Mouse (Mus musculus) v-Abl transformed pro-B cells (cell line): ENCODE data around the gene Lhx9.

Experiments used
- in situ Hi-C, 2 experiments: fragments of 400-800 bp; cut with MboI; formaldehyde crosslinking; loops; one replicate each; pipeline ENCODE4 v1.15.1; 2025; ENCODE audit not compliant: unreplicated experiment in 2 of 2

Lhx9 gene

DNA sequence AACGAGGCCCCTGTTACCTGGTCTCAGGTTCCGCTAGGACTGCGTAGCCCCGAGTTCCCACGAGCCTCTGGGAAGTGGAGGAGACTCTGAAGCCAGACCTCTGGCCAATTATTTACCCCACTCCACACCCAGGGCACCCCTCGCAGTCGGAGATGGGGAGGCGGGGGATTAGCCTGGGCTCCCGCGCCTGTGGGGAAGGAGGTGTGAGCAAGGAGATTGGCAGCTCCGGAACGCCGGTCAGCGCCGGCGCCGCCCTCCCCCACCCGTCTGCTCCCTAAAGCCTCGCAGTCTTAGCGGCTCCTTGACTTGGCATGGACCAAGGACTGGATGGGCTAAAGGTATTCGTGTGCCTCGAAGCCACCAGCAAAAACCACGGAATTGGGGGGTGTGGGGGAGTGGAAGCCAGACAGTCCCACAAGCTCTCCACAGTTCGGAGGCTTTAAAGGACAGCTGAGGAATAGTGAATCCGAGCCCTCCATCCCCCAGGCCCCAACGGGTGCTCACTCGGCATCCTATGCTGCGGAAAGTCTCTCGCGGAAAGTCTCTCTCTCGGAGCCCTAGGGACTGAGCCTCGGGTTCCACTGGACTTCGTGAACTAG, at the start of gene Lhx9:
TSS of gene Lhx9 (minus strand) at position 67 of the 599 bp plus-strand sequence.
- in situ Hi-C loops: loop anchor here (10.0 to 25.0 kb wide), 3 partner anchors 116 to 1689 kb away; partner anchors contain the start of gene Dennd1b (in 1 of the 2)

DNA sequence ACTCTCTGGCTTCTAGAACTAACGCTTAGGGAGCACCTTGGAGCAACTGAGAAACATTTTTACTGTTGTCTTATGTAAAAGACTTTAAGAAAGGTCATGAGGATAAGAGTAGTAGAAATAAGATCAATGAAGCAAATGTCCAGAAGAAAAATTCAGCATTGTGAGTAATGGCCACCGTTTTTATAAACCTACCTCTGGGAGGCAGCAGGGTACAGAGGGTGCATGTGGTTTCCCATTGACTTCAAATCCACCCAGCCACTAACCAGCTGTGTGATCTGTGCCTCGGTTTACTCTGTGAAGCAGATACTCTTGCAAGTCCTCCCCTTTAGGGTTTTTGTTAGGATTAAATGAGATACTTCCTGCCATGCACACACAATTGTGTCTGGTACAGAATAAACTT, 47.7 kb upstream of the Lhx9 start:
- in situ Hi-C loops: no loop called here

DNA sequence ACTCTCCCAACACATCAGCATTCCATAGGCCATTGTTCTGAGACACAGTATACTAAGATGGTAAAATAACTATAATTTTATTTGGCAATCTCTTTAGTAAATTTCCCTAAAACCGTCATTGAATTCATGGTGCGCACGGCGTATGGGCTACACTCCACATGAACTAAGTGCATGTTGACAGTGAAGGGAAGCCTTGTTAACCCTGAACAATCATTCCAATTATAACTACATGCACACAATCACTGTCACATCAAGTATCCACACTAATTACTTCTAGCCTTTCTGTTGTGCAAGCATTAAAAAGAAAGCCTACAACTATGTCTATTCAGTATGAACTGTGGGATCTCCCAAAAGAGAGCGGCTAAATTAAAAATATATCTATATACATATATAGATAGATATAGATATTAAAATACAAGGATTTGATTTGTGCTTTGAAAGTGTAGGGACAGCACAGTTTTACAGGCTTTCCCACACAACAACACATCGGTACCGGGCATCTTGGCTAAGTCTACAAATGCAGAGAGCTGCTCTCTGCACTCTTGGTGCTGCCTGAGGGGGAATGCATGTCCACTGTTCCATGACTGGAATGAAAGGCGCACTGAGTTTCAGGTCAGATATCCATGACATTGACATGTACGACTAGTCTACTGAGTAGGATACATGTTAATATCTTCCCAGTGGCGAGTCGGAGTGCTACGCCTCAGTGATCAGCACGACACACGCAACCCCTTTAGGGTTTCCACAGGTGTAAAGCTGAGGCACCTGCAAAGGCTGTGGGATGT, 29.3 kb upstream of the Lhx9 start:
- in situ Hi-C loops: no loop called here

DNA sequence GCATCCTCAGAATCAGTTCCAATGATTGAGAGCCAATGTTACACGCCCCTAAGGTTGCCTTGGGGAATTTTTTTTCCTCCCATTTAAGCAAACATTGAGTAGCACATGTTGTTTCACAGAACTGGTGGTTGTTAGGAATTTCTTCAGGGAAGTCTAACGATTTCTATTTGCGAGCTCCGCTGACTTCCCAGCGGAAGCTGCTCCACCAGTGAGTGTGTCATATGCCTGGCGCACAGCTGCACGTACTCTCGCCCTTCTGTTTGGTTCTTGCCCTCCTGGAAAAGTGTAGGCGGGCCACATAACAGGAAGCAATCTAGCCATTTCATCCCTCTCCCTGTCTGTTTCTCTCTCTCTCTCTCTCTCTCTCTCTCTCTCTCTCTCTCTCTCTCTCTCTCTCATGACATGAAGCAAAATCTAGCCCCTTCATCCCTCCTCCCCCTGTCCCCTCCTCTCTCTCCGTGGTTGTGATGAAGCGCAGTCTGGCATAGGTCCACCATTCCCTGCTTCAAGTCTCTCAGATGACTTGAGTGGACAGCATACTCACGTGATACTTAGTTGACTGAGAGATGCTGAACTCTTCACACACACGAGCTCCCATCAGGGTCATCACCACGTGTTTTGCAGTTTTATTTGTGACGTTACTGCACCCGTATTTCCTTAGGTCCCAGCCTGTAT, 28.1 kb upstream of the Lhx9 start:
- in situ Hi-C loops: no loop called here

DNA sequence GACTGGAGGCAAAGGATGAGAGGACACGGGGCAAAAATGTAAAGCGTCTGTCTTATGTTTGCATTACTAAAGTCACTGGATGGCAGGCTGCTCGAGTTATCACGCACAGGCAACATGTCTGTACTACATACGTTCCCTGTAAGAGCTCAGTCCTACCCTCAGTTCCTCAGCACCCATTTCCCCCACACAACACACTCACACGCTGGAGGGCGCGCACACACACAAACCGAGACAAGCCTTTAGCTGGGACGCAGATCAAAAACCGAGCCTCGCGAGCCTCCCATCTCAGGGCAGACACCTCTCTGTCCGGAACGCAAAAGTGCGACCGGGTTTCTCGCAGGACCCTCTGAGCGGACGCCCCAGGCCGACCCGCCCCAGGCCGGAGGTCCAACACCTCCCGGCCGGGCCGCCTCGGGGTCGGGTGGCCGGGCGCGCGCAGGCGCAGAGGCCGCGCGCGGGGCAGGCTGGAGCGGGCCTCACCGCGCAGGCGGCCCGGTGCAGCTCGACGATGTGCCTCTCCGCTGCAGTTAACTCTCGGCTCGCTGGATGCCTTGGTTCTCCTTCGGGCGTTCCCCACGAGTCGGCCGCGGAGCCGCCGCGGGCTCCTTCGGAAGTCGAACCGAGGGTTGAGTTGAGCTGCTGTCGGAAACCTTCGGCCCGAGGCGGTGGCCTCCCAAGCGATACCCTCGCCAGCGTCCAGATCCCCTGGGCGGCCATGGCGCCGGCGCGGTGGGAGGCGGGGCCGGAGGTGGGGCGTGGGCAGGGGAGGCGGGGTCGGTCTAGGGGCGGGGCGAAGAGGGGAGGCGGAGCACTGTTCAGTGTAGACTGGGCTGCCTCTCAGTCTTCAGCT, 7.9 kb upstream of the Lhx9 start, which contains the start of gene 2310009B15Rik:
TSS of gene 2310009B15Rik (minus strand) at position 752 of the 850 bp plus-strand sequence.
- in situ Hi-C loops: loop anchor here in 1 of 2 experiments (10.0 to 25.0 kb wide), 2 partner anchors 106 to 208 kb away; partner anchors contain the start of gene Dennd1b

DNA sequence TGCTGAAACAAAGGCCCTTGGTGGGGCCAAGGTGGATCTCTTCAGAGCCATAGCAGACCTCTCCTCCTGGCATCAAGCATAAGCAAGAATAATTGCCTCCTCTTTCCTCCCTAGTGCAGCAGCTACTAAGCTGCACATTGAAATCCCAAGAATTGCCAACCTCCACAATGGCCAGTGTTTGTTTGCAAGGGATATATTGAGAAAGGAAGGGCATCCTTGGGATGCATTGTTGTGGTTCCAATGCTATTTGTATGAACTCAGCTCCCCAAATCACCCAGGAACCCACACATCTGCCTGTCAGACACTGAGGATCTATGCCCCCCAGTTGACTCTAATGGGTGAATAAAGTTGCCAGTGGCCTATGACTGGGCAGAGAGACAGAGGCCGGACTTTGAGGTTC, 2.4 kb upstream of the Lhx9 start:
- in situ Hi-C loops: loop anchor here in 1 of 2 experiments (10.0 to 25.0 kb wide), 2 partner anchors 111 to 214 kb away; partner anchors contain the start of gene Dennd1b

DNA sequence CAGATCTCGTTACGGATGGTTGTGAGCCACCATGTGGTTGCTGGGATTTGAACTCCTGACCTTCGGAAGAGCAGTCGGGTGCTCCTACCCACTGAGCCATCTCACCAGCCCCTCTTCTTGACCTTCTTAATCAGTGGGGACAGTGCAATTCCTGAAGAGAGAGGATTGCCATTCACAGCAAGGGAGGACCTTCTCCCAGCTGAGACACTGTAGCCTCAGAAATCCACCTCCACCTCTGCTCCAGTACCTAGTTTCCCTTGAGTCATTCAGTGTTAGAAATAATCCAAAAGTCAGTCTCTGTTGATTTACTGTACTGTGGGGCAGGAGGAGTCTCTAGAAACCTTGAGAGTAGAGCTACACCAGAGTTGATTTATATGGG, 1.8 kb upstream of the Lhx9 start:
- in situ Hi-C loops: loop anchor here in 1 of 2 experiments (10.0 to 25.0 kb wide), 2 partner anchors 112 to 215 kb away; partner anchors contain the start of gene Dennd1b

DNA sequence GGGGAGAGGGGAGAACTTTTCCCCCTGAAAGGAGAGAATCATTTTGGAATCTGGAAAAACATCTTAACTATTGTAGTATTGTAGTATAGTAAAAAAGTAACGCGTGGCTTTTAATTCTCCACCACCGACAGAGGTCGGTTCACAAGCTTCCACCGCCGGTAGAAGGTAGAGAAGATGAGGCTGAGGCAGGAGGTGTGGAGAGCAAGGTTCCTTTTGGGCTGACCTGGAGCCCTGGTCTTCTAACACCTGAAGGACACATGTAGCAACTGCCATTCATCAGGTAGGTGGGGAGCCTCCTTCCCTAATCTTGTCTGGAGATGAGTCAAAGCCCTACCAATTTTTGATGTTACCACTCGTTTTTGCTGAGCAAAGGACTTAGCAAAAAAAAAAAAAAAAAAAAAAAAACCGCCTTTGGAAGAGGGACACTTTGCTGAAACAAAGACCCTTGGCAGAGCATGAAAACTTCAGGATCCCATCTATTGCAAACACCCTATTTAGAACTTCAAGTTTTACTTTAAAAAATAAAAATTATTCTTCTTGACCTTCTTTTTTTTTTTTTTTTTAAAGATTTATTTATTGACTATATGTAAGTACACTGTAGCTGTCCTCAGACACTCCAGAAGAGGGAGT, 1.3 kb upstream of the Lhx9 start:
- in situ Hi-C loops: loop anchor here (10.0 to 25.0 kb wide), 5 partner anchors 113 to 1688 kb away; partner anchors contain the start of gene Dennd1b (in 2 of the 2)

DNA sequence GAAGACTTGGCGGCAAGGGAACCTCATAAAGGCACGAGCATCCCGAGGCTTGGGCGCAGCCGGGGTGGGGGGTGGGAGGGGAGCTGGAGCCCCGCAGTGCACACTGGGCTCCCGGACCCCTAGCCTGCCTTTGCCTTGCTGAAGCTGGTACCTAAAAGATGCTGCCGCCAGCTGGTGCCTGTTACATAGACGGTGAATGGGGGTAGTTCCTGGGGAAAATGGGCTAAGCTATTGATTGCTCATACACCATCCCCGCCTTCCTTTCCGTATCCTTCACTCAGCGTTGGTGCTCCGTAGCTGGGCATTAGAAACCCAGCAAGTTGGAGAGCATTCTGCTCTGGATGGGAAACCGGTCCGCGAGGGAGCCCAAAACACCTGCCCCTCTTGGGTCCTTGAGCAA, 351 bp downstream of the Lhx9 start:
- in situ Hi-C loops: loop anchor here (10.0 to 25.0 kb wide), 3 partner anchors 117 to 1689 kb away; partner anchors contain the start of gene Dennd1b (in 1 of the 2)

DNA sequence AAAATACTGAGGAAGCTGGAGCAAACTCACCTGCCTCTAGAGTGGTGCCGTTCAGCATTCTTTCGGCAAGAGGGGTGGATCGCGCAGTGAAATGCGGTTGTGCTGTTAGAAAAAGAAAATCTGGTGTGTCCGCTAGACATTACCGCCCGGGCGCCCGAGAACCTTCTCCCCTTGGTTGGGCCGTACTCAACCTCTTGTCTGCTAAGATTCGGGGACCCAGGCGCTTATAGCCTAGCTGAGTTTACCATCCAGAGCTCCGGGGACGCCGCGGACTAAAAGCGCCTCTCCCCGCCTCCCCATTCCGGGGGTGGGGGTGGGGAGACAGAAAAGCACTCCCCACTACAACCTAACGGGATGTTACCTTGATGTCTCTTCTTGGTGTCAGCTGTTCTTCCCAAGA, 1.2 kb downstream of the Lhx9 start:
- in situ Hi-C loops: loop anchor here (10.0 to 25.0 kb wide), 3 partner anchors 118 to 1690 kb away; partner anchors contain the start of gene Dennd1b (in 1 of the 2)

DNA sequence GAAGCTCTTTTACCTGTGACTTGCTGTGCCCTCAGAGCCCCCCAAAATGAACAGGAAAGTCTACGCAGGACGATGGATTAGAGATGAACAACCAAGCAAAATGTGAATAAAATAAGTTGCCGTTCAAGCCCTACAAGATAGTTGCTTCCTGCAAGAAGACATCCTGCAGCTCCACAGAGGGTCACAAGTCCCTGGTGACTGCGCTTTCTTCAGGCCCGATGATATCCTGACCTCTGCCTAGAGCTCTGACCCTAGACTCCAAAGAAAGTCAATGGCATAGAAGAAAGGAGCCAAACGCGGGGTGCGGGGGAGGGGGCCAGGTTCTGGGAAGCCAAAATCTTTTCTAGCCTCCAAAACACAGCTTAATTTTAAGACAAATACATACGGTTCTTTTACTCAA, 1.8 kb downstream of the Lhx9 start:
- in situ Hi-C loops: loop anchor here (10.0 to 25.0 kb wide), 3 partner anchors 118 to 1691 kb away; partner anchors contain the start of gene Dennd1b (in 1 of the 2)

DNA sequence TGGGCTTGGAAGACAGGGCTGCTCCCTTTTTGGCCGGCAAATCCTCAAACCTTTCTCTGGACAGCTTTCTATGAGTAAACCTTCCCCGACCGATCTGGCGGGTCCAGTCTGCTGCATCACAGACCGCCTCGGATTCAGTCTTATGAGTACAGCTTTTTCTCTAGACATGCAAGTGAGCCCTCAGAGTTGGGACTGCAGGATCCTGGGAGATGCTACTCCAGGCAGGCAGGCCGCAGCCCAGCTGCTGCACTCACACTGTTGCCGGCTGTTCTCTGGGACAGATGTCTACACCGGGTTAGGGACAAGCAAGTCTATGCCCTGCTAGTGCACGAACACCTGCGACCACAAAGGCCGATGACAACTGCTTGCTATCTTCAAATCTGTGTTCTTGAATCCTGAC, 2.2 kb downstream of the Lhx9 start:
- in situ Hi-C loops: loop anchor here (10.0 to 25.0 kb wide), 3 partner anchors 119 to 1691 kb away; partner anchors contain the start of gene Dennd1b (in 1 of the 2)

DNA sequence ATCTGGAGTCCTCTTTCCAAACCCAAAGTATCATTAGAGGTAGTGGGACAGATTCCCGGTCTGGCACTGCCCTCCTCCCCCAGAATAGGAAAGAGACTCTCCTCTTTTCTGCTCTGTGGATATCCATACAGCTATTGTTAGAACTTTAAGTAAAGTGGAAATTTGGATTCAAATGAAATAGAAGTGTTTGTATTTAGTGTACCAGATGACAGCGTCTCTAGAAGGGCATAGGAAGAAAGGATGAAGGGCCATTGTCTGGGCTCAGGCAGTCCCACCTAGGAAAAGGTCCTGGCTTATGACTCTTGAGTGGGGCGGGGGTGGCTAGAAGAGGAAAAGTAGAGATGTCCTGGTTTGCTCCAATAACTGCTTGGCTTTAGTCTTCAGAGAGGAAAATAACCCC, 2.9 kb downstream of the Lhx9 start:
- in situ Hi-C loops: loop anchor here (10.0 to 25.0 kb wide), 3 partner anchors 119 to 1692 kb away; partner anchors contain the start of gene Dennd1b (in 1 of the 2)

DNA sequence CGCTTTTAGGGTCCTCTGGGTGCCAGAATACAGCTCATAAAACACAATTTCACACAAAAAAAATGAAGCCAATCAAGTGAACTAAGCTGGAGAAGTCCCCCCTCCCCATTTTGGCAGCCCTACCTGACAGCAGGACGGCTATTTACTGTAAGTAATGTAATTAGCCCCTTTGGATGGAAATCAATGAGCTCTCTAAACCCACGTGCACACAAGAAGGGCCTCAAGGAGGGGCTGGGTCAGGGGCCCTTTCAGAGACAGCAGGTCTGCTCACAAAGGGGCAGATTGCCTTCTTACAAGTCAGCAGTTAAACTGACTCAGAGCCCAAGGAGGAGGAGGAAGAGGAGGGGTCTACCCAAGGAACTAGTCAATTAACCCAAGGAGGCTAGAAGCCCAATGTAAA, 4.2 kb downstream of the Lhx9 start:
- in situ Hi-C loops: loop anchor here (10.0 to 25.0 kb wide), 3 partner anchors 121 to 1693 kb away; partner anchors contain the start of gene Dennd1b (in 1 of the 2)

DNA sequence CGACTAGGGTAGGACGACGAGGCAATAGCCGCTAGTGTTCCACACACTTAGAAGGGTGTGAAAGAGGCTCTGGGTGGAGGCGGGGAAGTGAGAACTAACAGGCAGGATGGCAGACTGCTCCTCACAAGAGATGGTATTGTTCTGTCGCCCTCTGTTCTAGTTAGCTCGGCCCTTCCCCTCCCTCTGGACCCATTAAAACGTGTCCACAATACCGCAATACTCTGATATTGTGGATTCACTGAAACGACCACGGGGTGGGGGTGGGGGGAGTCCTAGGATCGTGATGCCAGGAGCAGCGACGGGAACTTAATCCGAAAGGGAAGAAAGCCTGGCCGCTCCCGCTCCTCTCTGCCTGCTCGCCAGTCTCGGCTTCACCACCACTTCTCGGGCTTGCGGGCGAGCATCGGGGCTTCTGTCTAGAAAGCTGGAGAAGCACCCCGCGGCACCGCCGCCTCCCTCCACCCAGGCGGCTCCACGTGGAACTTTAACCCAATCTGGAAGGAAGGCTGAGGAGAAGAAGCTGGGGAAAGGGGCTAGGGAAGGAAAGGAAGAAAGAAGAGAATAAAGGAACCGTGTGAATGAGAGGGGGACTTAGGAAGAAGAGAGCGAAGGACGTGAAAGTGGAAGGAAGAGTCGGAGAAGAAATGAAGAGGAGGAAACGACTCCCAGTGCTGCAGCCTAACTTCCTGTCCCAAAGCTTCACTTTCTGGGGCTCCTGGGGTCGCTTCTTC, 4.9 kb downstream of the Lhx9 start:
- in situ Hi-C loops: loop anchor here (10.0 to 25.0 kb wide), 3 partner anchors 121 to 1694 kb away; partner anchors contain the start of gene Dennd1b (in 1 of the 2)

DNA sequence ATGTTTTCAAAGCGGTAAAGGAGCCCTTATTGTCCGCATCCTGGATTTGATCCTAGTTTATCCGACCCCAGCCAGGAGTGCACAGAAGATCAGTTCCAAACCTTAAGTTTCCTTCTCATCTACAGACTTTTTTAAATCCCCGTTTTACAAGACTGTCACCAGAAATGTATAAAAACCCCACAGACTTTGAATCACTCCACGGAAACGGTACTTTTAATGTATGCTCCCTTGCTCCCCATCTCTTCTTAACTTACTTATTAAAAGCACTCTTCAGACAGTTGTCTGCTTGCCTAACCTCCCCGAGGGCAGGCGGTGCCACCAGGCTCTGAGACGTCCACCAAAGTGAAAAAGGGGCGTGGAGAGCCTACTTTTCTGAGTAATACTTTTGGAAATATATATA, 5.6 kb downstream of the Lhx9 start:
- in situ Hi-C loops: loop anchor here (10.0 to 25.0 kb wide), 3 partner anchors 122 to 1695 kb away; partner anchors contain the start of gene Dennd1b (in 1 of the 2)

DNA sequence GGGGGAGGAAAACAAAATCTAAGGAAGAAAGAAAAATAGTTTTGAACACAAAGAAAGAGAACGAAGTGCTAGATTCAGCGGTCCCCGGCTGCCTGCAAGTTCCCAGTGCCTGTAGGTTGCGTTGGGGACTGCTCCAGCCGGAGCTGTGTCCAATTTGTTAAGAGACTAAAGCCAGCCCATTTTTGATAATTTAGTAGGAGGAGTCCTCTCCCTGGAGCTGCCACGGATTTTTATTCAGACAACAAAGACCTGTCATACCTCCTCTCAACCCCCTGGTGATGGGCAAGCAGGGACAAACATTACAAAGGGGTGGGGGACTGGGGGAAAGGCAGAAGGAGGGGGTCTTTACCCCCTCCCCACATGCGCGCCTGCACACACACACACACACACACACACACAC, 6.1 kb downstream of the Lhx9 start:
- in situ Hi-C loops: loop anchor here (10.0 to 25.0 kb wide), 3 partner anchors 122 to 1695 kb away; partner anchors contain the start of gene Dennd1b (in 1 of the 2)
